Mouse (Mus musculus) hindbrain, embryonic 13.5 days (tissue): Measurements from ENCODE around the gene Syn3. TPM values are rescaled to one million over a fixed set of nuclear protein-coding genes. Genes with fewer than 3 reads are reported as not detected.
"Not testable (repeated sequence)": the region's sequence is repeated elsewhere in the genome, so short reads cannot be mapped to it uniquely, and the experiment has no call there.

ENCODE experiments used
- ATAC-seq: fragments of 200-750 bp; cut with Nextera tagmentation; 2 replicates; pipeline ENCODE4 v1.8.0; 2017; ENCODE audit warnings: moderate TSS enrichment; ENCODE audit not compliant: low FRiP score
- H3K27ac ChIP-seq: fragments of 300-500 bp; sonication (generic); 2 replicates; pipeline ENCODE4 v1.5.1; 2015; ENCODE audit warnings: inconsistent platforms, mild to moderate bottlenecking, moderate library complexity
- H3K27me3 ChIP-seq: fragments of 300-500 bp; sonication (generic); 2 replicates; pipeline ENCODE4 v1.6.1; 2015; ENCODE audit warnings: mild to moderate bottlenecking, inconsistent platforms
- H3K36me3 ChIP-seq: fragments of 300-500 bp; sonication (generic); 2 replicates; pipeline ENCODE4 v1.6.1; 2015; ENCODE audit warnings: mild to moderate bottlenecking, inconsistent platforms
- H3K4me1 ChIP-seq: fragments of 300-500 bp; sonication (generic); replicated peaks from 2 replicates; pipeline ENCODE4 v1.6.1; 2015; ENCODE audit warnings: inconsistent platforms
- H3K4me2 ChIP-seq: fragments of 300-500 bp; sonication (generic); 2 replicates; pipeline ENCODE4 v1.6.1; 2015; ENCODE audit warnings: inconsistent platforms, mild to moderate bottlenecking, moderate library complexity
- H3K4me3 ChIP-seq: fragments of 300-500 bp; sonication (generic); 2 replicates; pipeline ENCODE4 v1.5.1; 2015; ENCODE audit warnings: mild to moderate bottlenecking, inconsistent platforms
- H3K9ac ChIP-seq: fragments of 300-500 bp; sonication (generic); 2 replicates; pipeline ENCODE4 v1.6.1; 2015; ENCODE audit warnings: mild to moderate bottlenecking, inconsistent platforms
- H3K9me3 ChIP-seq: fragments of 300-500 bp; sonication (generic); 2 replicates; pipeline ENCODE4 v1.6.1; 2016; ENCODE audit warnings: inconsistent platforms
- WGBS: fragments of 180-500 bp; shearing (Covaris S2); methylation state at CpG from one replicate; pipeline ENCODE4 v1.1.7; 2015; 5-methylcytosine and 5-hydroxymethylcytosine counted together
- polyA plus RNA-seq: library from polyadenylated mRNA; unstranded; fragments of >200 nt; fragmentation: Nextera tagmentation; extraction: Ambion mirVana; gene quantifications from 2 replicates; pipeline ENCODE4 v1.2.1, GENCODE M21; 2015

Gene Syn3
- polyA plus RNA-seq, 1 experiment from 2014 or later = 16.7 TPM

DNA sequence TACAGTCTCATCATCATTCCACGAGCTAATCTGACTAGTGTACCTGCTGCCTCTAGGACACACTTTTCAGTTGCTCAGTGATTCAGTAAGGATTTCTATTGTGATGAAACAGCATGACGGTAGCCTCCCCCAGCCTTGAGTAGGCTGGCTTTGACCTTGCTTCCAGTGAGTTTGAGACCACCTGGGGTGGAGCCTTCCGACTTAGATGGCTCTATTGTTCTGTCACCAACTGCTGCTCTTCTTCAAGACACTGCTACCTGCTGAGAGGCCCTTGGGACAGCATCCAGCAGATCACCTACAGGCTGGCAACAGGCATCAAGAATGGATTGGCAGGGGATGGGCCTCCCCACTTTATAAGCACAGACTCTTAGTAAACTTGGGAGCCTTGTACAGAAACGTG lies 63.7 kb downstream of the Syn3 start:
- not testable (repeated sequence) for H3K4me1 ChIP-seq, H3K4me3 ChIP-seq, H3K36me3 ChIP-seq, H3K9ac ChIP-seq, H3K27ac ChIP-seq, H3K9me3 ChIP-seq, ATAC-seq, H3K27me3 ChIP-seq, H3K4me2 ChIP-seq
- 49% methylated on average over 4 of the region's 4 CpGs for WGBS

DNA sequence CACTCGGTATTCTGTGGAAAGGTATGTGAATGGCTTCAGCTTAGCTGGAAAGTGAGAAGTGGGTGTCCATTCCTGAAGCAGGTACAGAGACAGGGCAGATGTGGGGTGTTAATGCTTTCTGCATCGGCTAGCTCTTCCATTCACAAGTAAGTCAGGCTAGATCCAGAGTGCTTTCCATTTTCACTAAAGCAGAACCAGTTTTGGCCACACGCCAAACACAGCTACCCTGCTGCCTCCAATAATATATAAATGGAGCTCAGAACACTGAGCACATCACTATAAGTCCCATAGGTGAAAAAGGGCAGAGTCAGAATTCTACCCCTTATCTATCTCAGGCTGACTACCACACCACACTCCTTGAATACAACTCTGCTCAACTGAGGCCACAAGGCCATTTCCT lies 69.0 kb downstream of the Syn3 start:
- 85% methylated on average over 3 of the region's 3 CpGs for WGBS
- H3K36me3 ChIP-seq = no peaks in the 10 kb centered on the region
- peaks cover 16% of the 10 kb centered on the region for H3K4me1 ChIP-seq

DNA sequence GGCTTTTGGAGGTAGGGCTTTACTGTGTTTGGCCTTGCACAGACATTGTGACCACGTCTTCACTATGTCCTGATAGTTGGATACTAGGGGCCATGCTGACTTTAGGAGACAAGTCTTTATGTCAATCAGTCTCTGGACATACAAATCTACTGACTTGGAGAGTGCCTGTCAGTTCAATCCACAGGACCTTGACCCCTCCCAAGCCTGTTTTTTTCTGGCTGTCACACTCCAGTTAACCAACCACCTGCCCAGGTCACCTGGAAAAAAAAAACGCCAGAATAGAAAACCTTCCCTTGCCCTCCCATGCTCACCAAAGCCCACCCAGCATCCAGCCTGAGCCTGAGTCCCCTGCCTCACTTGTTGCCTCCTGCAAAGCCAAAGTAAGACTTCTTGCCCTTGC lies 70.7 kb downstream of the Syn3 start:
- Histone ChIP-seq H3K4me2 (no peak overlapping the region), H3K27ac (no peak overlapping the region), H3K4me3 (no peak overlapping the region), H3K4me1 (peaks cover 9% of the 10 kb centered on the region), H3K9ac (no peak overlapping the region), H3K36me3 (no peaks in the 10 kb centered on the region), H3K9me3 (no peaks in the 10 kb centered on the region), H3K27me3 (no peaks in the 10 kb centered on the region)
- 80% methylated on average over 2 of the region's 2 CpGs for WGBS
- no peak for ATAC-seq

More for the DNA sequence above, 69.0 kb downstream of the Syn3 start:
- ATAC-seq = no peak
- Histone ChIP-seq H3K4me3 (no peak overlapping the region), H3K9me3 (no peaks in the 10 kb centered on the region), H3K4me2 (no peak overlapping the region), H3K27ac (no peak overlapping the region), H3K9ac (no peak overlapping the region), H3K27me3 (no peaks in the 10 kb centered on the region)

DNA sequence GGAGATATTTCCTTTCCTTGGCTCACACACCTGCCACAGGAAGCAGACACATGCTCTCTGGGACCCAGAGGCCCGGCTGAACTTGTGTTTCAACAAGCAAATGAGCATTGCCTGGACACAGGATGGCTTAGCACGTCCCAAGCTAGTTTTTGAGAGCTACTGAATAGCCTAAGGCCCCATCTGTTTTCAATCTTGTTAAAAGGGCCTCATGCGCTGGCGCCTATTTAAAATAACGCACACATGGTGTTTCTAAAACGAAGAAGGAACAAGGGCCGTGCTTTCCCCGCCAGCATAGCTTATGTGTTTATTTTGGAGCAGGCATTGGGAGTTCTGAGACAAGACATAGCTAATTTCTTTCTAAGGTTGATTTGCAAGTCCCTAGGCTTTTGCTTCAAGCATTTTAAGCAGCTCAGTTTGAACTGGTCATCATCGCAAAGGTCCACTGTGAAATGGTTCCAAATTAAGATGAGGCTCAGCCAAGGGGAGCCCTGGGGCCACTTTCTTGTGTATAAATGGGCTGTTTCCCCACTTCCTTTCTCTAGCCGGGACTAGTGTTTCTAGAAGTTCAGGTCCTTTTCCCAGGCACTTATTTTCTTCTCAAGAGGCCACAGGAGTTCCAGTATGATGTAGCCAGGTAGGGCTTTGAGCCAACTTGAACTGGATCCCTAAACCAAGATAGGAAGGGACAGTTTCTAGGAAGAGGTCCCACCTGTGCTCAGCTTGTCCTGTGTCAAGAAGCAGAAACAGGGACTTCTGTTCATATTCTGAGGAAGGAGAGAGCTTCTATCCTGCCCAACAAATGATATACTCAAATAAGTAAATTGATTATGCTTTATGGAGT lies 72.8 kb downstream of the Syn3 start:
- Histone ChIP-seq H3K27ac (no peak overlapping the region), H3K4me2 (no peak overlapping the region), H3K36me3 (peaks cover 7% of the 10 kb centered on the region; the same call in 1 of the 2 replicates), H3K9me3 (no peaks in the 10 kb centered on the region), H3K4me3 (no peak overlapping the region), H3K9ac (no peak overlapping the region), H3K27me3 (no peaks in the 10 kb centered on the region), H3K4me1 (peaks cover 9% of the 10 kb centered on the region)
- no peak for ATAC-seq
- WGBS = 56% methylated on average over 10 of the region's 10 CpGs

DNA sequence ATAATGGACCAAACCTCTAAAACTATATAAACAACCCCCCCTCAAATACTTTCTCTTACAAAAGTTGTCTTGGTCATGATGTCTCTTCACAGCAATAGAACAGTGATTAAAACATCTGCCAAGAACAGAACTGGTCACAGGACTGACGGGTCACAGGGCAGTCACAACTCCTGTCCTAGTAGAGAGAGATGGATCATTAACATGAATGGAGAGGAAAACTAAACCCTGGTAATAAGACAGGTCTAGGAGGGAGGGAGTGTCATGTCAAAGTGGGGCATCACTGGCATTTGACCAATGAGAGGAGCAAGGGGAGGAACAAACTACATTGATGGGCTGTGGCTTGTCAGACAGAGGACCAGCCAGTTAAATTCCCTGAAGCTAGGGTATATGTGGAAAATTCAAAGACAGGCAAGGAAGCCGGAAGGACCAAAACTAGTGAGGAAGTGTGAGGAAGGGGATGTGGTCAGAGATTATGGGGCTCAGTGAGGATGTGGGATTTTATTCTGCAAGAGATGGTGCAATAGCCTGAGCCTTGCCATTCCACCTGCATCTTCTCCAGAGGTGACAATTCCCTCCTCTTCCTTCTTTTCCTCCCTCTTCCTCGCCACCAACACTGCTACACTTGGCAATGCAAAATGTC lies 76.8 kb downstream of the Syn3 start:
- 88% methylated on average over 3 of the region's 3 CpGs for WGBS
- no peak for ATAC-seq
- Histone ChIP-seq H3K27ac (no peak overlapping the region), H3K36me3 (peaks cover 7% of the 10 kb centered on the region; the same call in 1 of the 2 replicates), H3K9me3 (no peaks in the 10 kb centered on the region), H3K4me2 (no peak overlapping the region), H3K9ac (no peak overlapping the region), H3K27me3 (no peaks in the 10 kb centered on the region), H3K4me1 (peaks cover 9% of the 10 kb centered on the region), H3K4me3 (no peak overlapping the region)

DNA sequence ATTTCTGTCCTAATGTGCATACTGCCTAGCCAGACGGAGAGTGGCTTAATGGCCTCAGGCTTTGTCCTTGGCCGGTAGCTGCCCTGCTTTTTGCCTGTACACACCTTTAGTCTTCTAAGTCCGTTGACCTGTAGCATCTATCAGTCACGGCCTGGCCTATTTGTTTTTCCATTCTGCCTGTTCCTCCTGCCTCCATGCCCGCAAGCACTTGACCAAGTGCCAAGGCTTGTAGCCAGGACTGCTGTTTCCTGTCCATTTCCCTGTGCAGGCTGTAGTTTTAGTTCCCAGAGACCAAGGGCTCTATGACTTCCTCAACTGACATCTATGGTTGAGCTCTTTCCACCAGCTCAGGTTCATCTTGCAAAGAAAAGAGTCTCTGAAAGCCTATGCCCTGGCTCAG lies 79.8 kb downstream of the Syn3 start:
- Histone ChIP-seq H3K27ac (no peak overlapping the region), H3K9ac (no peak overlapping the region), H3K4me2 (no peak overlapping the region), H3K27me3 (no peaks in the 10 kb centered on the region), H3K9me3 (no peaks in the 10 kb centered on the region), H3K4me3 (no peak overlapping the region), H3K36me3 (peaks cover 7% of the 10 kb centered on the region; the same call in 1 of the 2 replicates), H3K4me1 (no peaks in the 10 kb centered on the region)
- 83% methylated on average over 5 of the region's 5 CpGs for WGBS
- ATAC-seq = no peak

DNA sequence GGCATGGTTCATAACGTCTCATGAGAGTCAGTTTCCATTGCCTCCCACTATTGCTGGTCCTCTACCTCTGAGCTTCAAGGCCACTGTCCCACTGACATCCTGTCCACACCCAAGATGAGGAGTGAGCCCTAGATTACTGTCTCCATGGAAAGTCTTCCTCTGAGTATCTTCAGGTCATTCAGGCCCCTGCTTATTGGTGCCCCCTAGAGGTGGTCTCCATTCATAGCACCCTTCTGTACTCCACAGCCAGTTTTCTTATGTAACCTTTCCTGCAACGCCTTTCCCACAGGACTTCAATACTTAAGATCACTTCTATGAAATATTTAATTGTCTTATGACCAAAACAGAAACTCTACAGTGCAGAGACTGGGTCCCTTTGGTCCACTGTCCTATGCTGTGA lies 80.4 kb downstream of the Syn3 start:
- H3K27me3 ChIP-seq = no peaks in the 10 kb centered on the region
- whole genome bisulfite sequencing = 72% methylated on average over 2 of the region's 2 CpGs

DNA sequence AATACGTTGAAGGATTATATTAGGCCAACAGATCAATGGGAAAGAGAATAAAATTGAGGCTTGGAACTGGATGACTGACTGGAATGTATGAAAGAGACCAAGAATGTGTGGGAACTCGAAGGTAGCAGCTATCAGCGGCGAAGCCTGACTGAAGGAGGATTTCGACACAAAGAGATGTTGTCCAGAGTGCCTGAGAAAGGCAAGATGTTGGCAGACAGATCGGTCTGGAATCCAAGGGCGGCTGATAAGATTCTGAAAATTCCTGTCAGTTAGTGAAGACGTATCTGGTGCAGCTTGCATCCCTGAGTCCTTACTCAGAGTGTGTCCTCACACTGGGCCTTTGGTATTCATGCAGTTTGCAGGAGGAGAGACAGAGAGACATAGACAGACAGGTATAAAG lies 81.9 kb downstream of the Syn3 start:
- no peak for ATAC-seq
- H3K36me3 ChIP-seq = peaks cover 6% of the 10 kb centered on the region; the same call in 1 of the 2 replicates
- no peaks in the 10 kb centered on the region for H3K9me3 ChIP-seq
- no peak overlapping the region for H3K4me3 ChIP-seq
- no peaks in the 10 kb centered on the region for H3K4me1 ChIP-seq
- no peak overlapping the region for H3K9ac ChIP-seq
- no peaks in the 10 kb centered on the region for H3K27me3 ChIP-seq
- 89% methylated on average over 8 of the region's 8 CpGs for WGBS
- H3K4me2 ChIP-seq = no peak overlapping the region
- no peak overlapping the region for H3K27ac ChIP-seq

More for the DNA sequence above, 80.4 kb downstream of the Syn3 start:
- Histone ChIP-seq H3K4me1 (no peaks in the 10 kb centered on the region), H3K4me3 (no peak overlapping the region), H3K36me3 (peaks cover 7% of the 10 kb centered on the region; the same call in 1 of the 2 replicates), H3K27ac (no peak overlapping the region), H3K9me3 (no peaks in the 10 kb centered on the region), H3K4me2 (no peak overlapping the region), H3K9ac (no peak overlapping the region)
- ATAC-seq = no peak

DNA sequence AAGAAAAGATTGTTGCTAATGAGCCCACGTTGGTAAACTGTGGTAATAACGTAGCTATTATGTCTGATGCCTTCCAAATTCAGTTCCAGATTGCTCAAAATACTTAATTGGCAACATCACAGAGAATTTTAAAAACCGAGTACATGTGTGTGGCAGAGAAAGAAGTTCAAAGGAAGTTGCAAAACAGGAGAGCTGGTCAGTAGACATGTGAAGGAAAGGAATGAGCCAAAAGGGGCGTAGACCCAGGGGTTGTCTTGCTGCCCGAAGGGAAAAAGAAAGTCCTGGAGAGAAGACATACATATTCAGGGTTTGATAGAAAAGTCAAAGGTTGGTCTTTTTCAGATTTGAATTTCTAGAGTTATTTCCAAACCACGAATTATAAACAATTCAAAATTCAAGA lies 87.8 kb downstream of the Syn3 start:
- 83% methylated on average over 6 of the region's 6 CpGs for WGBS
- Histone ChIP-seq H3K36me3 (peaks cover 3% of the 10 kb centered on the region; the same call in 1 of the 2 replicates), H3K4me2 (no peak overlapping the region), H3K4me1 (no peaks in the 10 kb centered on the region), H3K27me3 (no peaks in the 10 kb centered on the region), H3K9ac (no peak overlapping the region), H3K9me3 (no peaks in the 10 kb centered on the region), H3K4me3 (no peak overlapping the region), H3K27ac (no peak overlapping the region)
- ATAC-seq = no peak

DNA sequence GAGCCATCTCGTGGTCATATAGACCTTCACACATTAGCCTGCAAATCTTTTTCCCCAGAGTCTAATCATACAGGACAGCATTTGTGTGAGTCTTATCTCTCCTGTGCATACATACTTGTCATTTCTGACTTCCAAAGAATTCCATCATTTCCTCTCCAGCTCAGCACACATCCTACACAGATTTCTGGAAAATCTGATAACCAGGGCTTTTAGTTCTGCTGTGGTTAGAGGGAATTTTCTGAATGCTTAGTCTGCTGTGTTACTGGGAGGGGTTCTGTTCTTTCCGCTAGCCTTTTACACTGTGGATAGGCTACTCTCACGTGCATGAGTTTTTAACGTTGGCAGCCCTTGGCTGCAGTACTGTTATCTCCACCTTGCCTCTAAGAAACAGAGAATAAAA lies 91.7 kb downstream of the Syn3 start:
- Histone ChIP-seq H3K27me3 (no peaks in the 10 kb centered on the region), H3K9me3 (no peaks in the 10 kb centered on the region), H3K4me3 (no peak overlapping the region), H3K9ac (no peak overlapping the region), H3K4me1 (no peaks in the 10 kb centered on the region), H3K36me3 (peaks cover 3% of the 10 kb centered on the region; the same call in 1 of the 2 replicates), H3K4me2 (no peak overlapping the region), H3K27ac (no peak overlapping the region)
- WGBS = 72% methylated on average over 4 of the region's 4 CpGs
- ATAC-seq = no peak

DNA sequence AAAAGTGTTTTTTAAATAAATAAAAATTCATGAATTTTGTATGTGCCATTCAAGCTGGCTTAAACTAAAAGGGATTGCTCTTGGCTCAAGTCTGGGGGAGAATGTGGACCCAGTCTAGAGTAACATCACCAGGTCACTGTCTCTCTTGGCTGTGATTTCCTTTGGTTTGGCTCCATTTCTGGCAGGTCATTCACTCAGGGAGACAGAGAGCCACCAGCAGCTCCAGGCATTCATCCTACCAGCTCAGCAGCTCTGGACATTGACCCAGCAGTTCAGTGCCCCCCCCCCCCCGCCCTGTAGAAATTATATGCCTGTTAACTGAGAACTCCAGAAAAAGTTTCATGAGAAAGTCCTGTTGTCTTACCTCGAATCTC lies 100.4 kb downstream of the Syn3 start:
- peaks cover 3% of the 10 kb centered on the region; the same call in 1 of the 2 replicates for H3K36me3 ChIP-seq
- no peaks in the 10 kb centered on the region for H3K4me1 ChIP-seq
- H3K27me3 ChIP-seq = no peaks in the 10 kb centered on the region
- no peak overlapping the region for H3K4me2 ChIP-seq
- H3K27ac ChIP-seq = no peak overlapping the region
- WGBS = 69% methylated on average over 2 of the region's 2 CpGs
- no peak overlapping the region for H3K4me3 ChIP-seq
- H3K9ac ChIP-seq = no peak overlapping the region
- no peak for ATAC-seq
- H3K9me3 ChIP-seq = peaks cover 4% of the 10 kb centered on the region; the same call in 1 of the 2 replicates

DNA sequence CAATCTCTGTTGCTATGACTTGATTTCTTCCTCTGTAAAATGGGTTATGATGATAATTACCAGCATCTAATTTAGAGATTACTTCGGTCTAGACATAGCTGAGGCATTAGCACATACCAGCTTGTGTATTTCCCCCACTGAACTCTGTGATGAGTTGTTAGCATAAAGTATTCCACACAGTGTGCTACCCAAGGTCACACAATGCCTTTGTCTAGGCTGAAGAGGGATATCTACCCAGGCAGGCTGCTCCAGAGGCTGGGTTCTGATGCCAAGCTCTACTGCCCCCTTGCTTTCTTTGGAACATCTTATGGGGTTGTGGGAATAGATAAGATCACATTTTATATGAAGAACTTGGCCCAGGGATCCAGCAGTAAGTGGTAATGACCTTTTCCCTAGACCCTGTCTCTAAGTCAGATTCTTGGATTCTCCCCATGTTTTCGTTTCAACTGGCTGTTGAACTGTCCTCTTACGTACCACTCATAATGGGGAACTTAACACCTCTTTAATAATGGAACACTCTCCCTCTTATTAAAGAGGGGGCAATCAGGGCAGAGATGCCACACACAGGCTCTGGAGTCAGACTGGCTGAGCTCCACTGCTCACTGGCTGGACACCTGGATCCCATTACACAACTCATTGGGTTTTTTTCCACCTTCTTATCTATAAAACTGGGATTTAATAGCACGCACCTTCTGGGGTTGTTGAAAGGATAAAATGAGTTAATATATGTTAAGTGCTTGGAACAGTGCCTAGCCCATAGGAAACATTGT lies 100.9 kb downstream of the Syn3 start:
- no peaks in the 10 kb centered on the region for H3K27me3 ChIP-seq
- H3K9me3 ChIP-seq = peaks cover 4% of the 10 kb centered on the region; the same call in 1 of the 2 replicates
- peaks cover 3% of the 10 kb centered on the region; the same call in 1 of the 2 replicates for H3K36me3 ChIP-seq
- H3K4me1 ChIP-seq = no peaks in the 10 kb centered on the region
- WGBS = 86% methylated on average over 4 of the region's 4 CpGs
- H3K9ac ChIP-seq = no peak overlapping the region
- no peak overlapping the region for H3K27ac ChIP-seq
- H3K4me2 ChIP-seq = no peak overlapping the region
- ATAC-seq = no peak
- H3K4me3 ChIP-seq = no peak overlapping the region
